Mouse (Mus musculus): ENCODE results near the gene Msx3. TPM values are rescaled to one million over a fixed set of nuclear protein-coding genes. Genes with fewer than 3 reads are reported as not detected.

Gene Msx3
- 0.04 and 0.19 TPM in 2 replicates for polyA plus RNA-seq (2012; rRNA removed; ENCODE audit: low replicate concordance)

DNA sequence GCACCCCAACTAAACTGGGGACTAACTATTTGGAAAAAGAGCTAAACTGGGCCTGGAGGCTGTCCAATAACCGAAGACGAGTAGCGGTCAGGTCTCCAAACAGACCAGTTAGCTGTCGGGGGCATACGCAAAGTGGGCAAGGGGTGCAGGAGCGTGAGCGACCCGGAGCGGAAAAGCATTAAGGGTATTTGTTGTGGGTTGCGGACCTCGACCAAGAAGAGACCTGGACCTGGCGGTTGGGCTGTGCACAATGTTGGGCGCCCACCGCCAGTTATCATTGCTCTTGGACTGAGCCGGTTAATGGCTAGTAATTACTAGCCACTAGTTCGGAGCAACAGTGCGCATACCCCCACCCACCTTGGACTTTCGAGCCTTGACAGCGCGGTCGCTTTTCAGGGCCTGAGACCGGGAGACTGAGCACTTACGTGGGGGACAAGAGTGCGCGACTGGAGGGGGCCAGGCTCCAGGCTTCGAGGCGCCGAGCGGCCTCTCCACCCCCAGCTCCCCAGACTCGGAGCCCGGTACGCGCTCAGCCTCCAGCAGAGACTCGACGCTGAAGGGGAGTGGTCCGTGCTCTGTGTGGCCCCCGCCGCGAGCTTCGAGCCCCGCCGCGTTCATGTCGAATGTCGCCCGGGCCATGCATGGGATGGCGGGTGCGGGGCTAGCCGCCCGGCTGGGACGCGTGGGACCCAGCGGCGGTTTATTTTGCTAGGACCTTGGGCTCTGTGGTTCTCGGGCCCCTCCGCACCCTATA lies at the start of gene Msx3:
TSS of gene Msx3 (minus strand) at position 729 of the 754 bp plus-strand sequence.

DNA sequence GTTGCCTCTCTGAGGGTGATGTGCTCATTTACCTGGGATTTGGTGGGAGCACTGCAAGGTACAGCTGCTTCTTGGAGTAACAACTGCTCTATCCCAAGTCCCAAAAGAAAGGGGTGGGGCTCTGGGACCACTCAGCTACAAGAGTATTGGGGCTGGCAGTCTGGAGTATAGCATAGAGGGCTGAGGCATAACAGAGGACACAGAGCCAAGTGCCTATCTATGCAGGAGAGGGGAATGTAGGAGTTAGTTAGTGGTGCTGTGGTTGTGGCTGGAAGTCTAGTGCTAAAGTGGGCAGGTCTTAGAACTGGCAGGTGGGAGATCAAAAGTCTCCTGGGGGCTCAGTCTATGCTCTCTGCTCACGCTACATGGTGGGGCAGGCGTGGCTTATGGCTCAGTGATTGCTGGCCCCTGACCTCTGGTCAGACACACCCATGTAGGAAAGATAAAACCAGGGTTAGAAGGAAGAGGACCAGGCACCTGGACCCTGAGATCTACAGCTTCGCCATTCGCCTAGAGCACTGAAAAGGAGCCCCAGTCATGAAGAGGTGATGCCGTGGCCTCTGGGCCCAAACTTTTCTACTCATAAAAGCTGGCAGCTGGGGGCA lies 44.1 kb upstream of the Msx3 start, which contains the start of gene Prap1:
TSS of gene Prap1 (plus strand) at position 472 of the 605 bp plus-strand sequence.

DNA sequence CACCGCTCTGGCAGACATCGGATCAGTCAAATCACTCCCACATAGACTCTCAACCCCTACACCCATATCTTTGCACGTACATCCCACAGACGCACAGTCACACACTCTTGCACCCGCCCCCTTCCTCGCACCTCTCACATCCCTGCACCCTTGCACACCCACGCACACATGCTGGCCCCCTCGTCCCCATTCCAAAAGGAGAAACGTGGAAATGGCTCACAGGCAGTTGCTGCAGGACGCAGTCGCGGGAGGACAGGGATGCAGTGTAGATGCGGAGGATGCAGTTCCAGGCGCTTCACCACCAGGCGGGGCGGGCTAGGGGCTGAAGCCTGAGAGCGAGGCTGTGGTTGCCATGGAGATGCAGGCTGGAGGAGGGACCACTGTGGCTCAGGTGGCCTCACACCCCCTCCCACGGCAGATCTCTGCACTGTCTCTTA lies 33.4 kb upstream of the Msx3 start, which contains the start of gene Caly:
TSS of gene Caly (minus strand) at position 307 of the 437 bp plus-strand sequence.

DNA sequence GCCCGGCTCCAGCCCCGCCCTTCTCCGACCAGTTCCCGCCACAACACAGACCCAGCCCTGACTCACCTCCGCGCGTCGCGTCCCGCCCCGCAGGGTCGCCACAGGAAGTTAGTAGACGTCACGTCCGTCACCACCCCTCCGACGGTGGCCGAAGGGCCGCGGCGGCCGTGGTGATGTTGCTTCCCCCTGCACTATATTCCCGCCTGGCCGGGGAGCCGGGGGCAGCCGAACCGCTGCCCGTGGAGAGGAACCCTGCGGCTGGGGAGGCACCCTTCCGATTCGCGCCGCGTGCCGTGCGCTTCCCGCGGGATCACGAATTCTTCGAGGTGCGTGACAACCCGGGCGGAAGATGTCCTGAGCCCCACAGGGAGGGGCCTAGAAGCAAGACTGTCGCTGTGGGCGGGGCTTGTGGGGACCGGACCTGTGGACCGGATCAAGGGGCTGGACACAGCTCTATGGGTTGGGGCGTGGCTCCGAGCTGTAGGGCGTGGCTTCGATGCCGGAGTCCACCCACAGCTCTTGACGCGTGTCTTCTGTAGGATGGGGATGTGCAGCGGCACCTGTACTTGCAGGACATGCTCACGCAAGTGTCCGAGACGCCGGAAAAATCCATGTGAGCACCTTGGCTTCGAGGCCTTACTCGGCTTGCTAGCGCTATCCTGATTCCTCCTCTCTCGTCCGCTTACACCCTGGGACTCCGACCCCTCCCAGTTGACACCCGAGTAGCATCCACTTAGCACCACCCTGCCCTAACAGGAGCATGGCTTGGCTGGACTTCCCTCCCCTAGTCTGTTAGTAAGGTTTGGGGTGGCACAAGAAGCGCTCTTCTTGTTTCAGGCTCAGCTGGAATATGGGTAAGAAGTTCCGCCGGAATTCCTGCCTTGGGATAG lies 12.4 kb downstream of the Msx3 start, which contains the start of the genes Zfp511 and Tubgcp2:
TSS of gene Zfp511 (plus strand) at position 111 of the 890 bp plus-strand sequence.
TSS of gene Tubgcp2 (minus strand) at position 389 of the 890 bp plus-strand sequence.

Other genes starting within 250 kb of the Msx3 start
- 0.04 and 0.06 TPM in 2 replicates for gene Adgra1, start 214.9 kb downstream of the Msx3 start, polyA plus RNA-seq (2012; rRNA removed; ENCODE audit: low replicate concordance)
- 0.03 TPM in 1 of 2 replicates, not detected in the other for gene Kndc1, start 154.4 kb downstream of the Msx3 start, polyA plus RNA-seq (2012; rRNA removed; ENCODE audit: low replicate concordance)
- gene Utf1, start 105.3 kb downstream of the Msx3 start, polyA plus RNA-seq (2012; rRNA removed; ENCODE audit: low replicate concordance) = 0.37 and 0.98 TPM in 2 replicates
- 0.31 and 0.32 TPM in 2 replicates for gene 6430531B16Rik, start 70.3 kb downstream of the Msx3 start, polyA plus RNA-seq (2012; rRNA removed; ENCODE audit: low replicate concordance)
- 18.5 and 20.3 TPM in 2 replicates for gene Adam8, start 56.5 kb downstream of the Msx3 start, polyA plus RNA-seq (2012; rRNA removed; ENCODE audit: low replicate concordance)
- gene Zfp511, start 12.7 kb downstream of the Msx3 start, polyA plus RNA-seq (2012; rRNA removed; ENCODE audit: low replicate concordance) = 51.1 and 130 TPM in 2 replicates
- gene Tubgcp2, start 12.4 kb downstream of the Msx3 start, polyA plus RNA-seq (2012; rRNA removed; ENCODE audit: low replicate concordance) = 18.2 and 27.9 TPM in 2 replicates
- gene Caly, start 33.5 kb upstream of the Msx3 start, polyA plus RNA-seq (2012; rRNA removed; ENCODE audit: low replicate concordance) = 0.11 TPM in 1 of 2 replicates, not detected in the other
- not detected in 2 replicates for gene Prap1, start 44.3 kb upstream of the Msx3 start, polyA plus RNA-seq (2012; rRNA removed; ENCODE audit: low replicate concordance)
- gene Fuom, start 53.4 kb upstream of the Msx3 start, polyA plus RNA-seq (2012; rRNA removed; ENCODE audit: low replicate concordance) = 47.4 and 59.5 TPM in 2 replicates
- 20.9 and 25.0 TPM in 2 replicates for gene Paox, start 66.7 kb upstream of the Msx3 start, polyA plus RNA-seq (2012; rRNA removed; ENCODE audit: low replicate concordance)
- 146 and 200 TPM in 2 replicates for gene Echs1, start 67.4 kb upstream of the Msx3 start, polyA plus RNA-seq (2012; rRNA removed; ENCODE audit: low replicate concordance)
- 31.2 and 62.7 TPM in 2 replicates for gene Mtg1, start 88.5 kb upstream of the Msx3 start, polyA plus RNA-seq (2012; rRNA removed; ENCODE audit: low replicate concordance)
- gene Sprn, start 105.8 kb upstream of the Msx3 start, polyA plus RNA-seq (2012; rRNA removed; ENCODE audit: low replicate concordance) = 0.70 and 0.87 TPM in 2 replicates
- not detected in 2 replicates for gene Olfr522, start 115.7 kb upstream of the Msx3 start, polyA plus RNA-seq (2012; rRNA removed; ENCODE audit: low replicate concordance)
- 0.40 and 0.73 TPM in 2 replicates for gene Olfr523, start 124.1 kb upstream of the Msx3 start, polyA plus RNA-seq (2012; rRNA removed; ENCODE audit: low replicate concordance)
- gene Olfr524, start 156.9 kb upstream of the Msx3 start, polyA plus RNA-seq (2012; rRNA removed; ENCODE audit: low replicate concordance) = 0.13 TPM in 1 of 2 replicates, not detected in the other
- gene Cd163l1, start 169.2 kb upstream of the Msx3 start, polyA plus RNA-seq (2012; rRNA removed; ENCODE audit: low replicate concordance) = 1.7 and 3.0 TPM in 2 replicates
- gene 5830411N06Rik, start 198.2 kb upstream of the Msx3 start, polyA plus RNA-seq (2012; rRNA removed; ENCODE audit: low replicate concordance) = 3.4 and 4.5 TPM in 2 replicates

Measured in mammary gland, adult 2 months (tissue).